Comparison of ENCODE assay signal across 16 mouse cellular contexts in the genomic region with DNA sequence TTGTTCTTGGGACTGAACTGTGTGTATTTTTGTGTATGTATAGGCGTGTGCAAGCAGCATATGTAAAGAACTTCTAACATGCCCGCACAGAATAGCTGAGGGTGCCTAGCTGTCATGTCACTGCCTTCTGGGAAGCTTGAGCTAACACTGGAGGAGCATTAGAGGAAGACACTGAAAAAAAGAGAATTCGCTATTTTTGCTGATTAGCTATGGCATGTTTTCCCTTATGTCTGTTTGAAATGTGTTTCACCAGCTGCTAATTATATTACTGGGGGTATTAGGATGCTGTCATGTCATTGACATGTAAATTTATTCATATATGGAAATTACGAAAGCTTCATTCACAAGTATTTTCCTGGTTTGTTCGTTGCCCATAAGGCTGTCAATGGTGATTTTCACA. TPM values are rescaled to one million over a fixed set of nuclear protein-coding genes. Genes with fewer than 3 reads are reported as not detected.
DNase-seq lines count a peak whose midpoint lies in the region; ATAC-seq and TF ChIP-seq lines count a peak whose summit lies in the region.
"Had no signal": no experiment of that assay in that cellular context is flagged by ENCODE, and none has a peak within 500 bp of the region (broad histone marks: within the 10 kb centered on the region; RNA-seq: fewer than 3 reads in every experiment).

No protein-coding gene starts in this region.

- H3K4me1 ChIP-seq in heart, embryonic 13.5 days, result peaks cover 35% of the 10 kb centered on the region
- peaks cover 47% of the 10 kb centered on the region for H3K4me1 ChIP-seq in heart, embryonic 10.5 days
- peaks cover 41% of the 10 kb centered on the region for H3K4me1 ChIP-seq in kidney, embryonic 16.5 days (ENCODE audit: insufficient read depth, low read length)
- H3K4me1 ChIP-seq in neural tube, embryonic 14.5 days (ENCODE audit: control insufficient read depth, insufficient read depth, low read length), result no peaks in the 10 kb centered on the region
- peaks cover 10% of the 10 kb centered on the region for H3K4me1 ChIP-seq in neural tube, embryonic 15.5 days
- no peaks in the 10 kb centered on the region for H3K4me1 ChIP-seq in forebrain, postnatal 0 days (ENCODE audit: insufficient read depth)

- H3K27ac ChIP-seq in heart, embryonic 13.5 days (replicated peaks), result peak overlapping the region; percentile 31
- H3K27ac ChIP-seq in heart, embryonic 10.5 days, result no peak overlapping the region
- H3K27ac ChIP-seq in kidney, embryonic 16.5 days (ENCODE audit: low read length), result peak overlapping the region; percentile 81
- no peak overlapping the region for H3K27ac ChIP-seq in neural tube, embryonic 14.5 days (ENCODE audit: low read depth, low read length)
- H3K27ac ChIP-seq in neural tube, embryonic 15.5 days (replicated peaks), result no peak overlapping the region
- H3K27ac ChIP-seq in forebrain, postnatal 0 days (ENCODE audit: low read depth, low read length), result no peak overlapping the region
- H3K27ac ChIP-seq: heart, adult 2 months; liver, embryonic 15.5 days had no signal

- H3K4me2 ChIP-seq in heart, embryonic 13.5 days, result no peak overlapping the region
- no peak overlapping the region for H3K4me2 ChIP-seq in kidney, embryonic 16.5 days (replicated peaks; ENCODE audit: low read depth, low read length)
- no peak overlapping the region for H3K4me2 ChIP-seq in neural tube, embryonic 14.5 days (ENCODE audit: low read depth, low read length)
- H3K4me2 ChIP-seq in neural tube, embryonic 15.5 days, result no peak overlapping the region
- H3K4me2 ChIP-seq in forebrain, postnatal 0 days (ENCODE audit: low read depth), result no peak overlapping the region
- H3K4me2 ChIP-seq: liver, embryonic 15.5 days had no signal

- DNase-seq in heart, embryonic 10.5 days (ENCODE audit: low spot score), result no peak
- DNase-seq in kidney, adult 8-10 months, result no peak
- DNase-seq in forebrain, postnatal 0 days, result peak; percentile 31
- DNase-seq in urinary bladder, postnatal 36 days (ENCODE audit: low spot score in 2 of 2), result no peak
- DNase-seq: adrenal gland, adult 8-10 months; cerebellum, adult 18-20 months; gastrocnemius, postnatal 10 days; heart, adult 2 months; lung, postnatal 10 days; thymus, adult 2 months had no signal

- peaks cover 16% of the 10 kb centered on the region for H3K36me3 ChIP-seq in heart, embryonic 13.5 days
- peaks cover 8% of the 10 kb centered on the region; the same call in 1 of the 2 replicates for H3K36me3 ChIP-seq in heart, embryonic 10.5 days
- H3K36me3 ChIP-seq in kidney, embryonic 16.5 days (ENCODE audit: insufficient read depth, low read length), result peaks cover 12% of the 10 kb centered on the region; the same call in 1 of the 2 replicates
- H3K36me3 ChIP-seq in neural tube, embryonic 14.5 days (ENCODE audit: control insufficient read depth, insufficient read depth, low read length), result no peaks in the 10 kb centered on the region
- no peaks in the 10 kb centered on the region for H3K36me3 ChIP-seq in neural tube, embryonic 15.5 days
- H3K36me3 ChIP-seq in forebrain, postnatal 0 days (ENCODE audit: insufficient read depth), result no peaks in the 10 kb centered on the region

- H3K4me3 ChIP-seq in heart, embryonic 13.5 days, result no peak overlapping the region
- no peak overlapping the region for H3K4me3 ChIP-seq in heart, embryonic 10.5 days
- no peak overlapping the region for H3K4me3 ChIP-seq in kidney, embryonic 16.5 days (ENCODE audit: low read length)
- H3K4me3 ChIP-seq in neural tube, embryonic 14.5 days (ENCODE audit: low read depth, low read length), result no peak overlapping the region
- H3K4me3 ChIP-seq in neural tube, embryonic 15.5 days (replicated peaks), result no peak overlapping the region
- H3K4me3 ChIP-seq in forebrain, postnatal 0 days (ENCODE audit: low read depth, low read length), result no peak overlapping the region
- H3K4me3 ChIP-seq: heart, adult 2 months; liver, embryonic 15.5 days; megakaryocyte, embryonic 14.5 days had no signal

- no peaks in the 10 kb centered on the region for H3K27me3 ChIP-seq in heart, embryonic 13.5 days (replicated peaks)
- no peaks in the 10 kb centered on the region for H3K27me3 ChIP-seq in heart, embryonic 10.5 days (ENCODE audit: insufficient read depth, poor library complexity, severe bottlenecking)
- H3K27me3 ChIP-seq in kidney, embryonic 16.5 days (ENCODE audit: insufficient read depth, low read length), result no peaks in the 10 kb centered on the region
- H3K27me3 ChIP-seq in neural tube, embryonic 14.5 days (ENCODE audit: control insufficient read depth, insufficient read depth, low read length), result no peaks in the 10 kb centered on the region
- H3K27me3 ChIP-seq in neural tube, embryonic 15.5 days (replicated peaks), result no peaks in the 10 kb centered on the region
- H3K27me3 ChIP-seq in forebrain, postnatal 0 days (ENCODE audit: insufficient read depth, low read length), result no peaks in the 10 kb centered on the region
- H3K27me3 ChIP-seq: liver, embryonic 15.5 days had no signal

- 75% methylated on average over 5 of the region's 5 CpGs for WGBS in heart, embryonic 13.5 days
- WGBS in heart, embryonic 10.5 days, result 77% methylated on average over 5 of the region's 5 CpGs
- WGBS in kidney, embryonic 16.5 days, result 87% methylated on average over 5 of the region's 5 CpGs
- WGBS in neural tube, embryonic 14.5 days, result 53% methylated on average over 5 of the region's 5 CpGs
- 56% methylated on average over 5 of the region's 5 CpGs for WGBS in neural tube, embryonic 15.5 days
- WGBS in forebrain, postnatal 0 days, result 27% methylated on average over 5 of the region's 5 CpGs

- no peak for ATAC-seq in heart, embryonic 13.5 days (ENCODE audit: extremely low read depth, insufficient number of reproducible peaks, low FRiP score, low TSS enrichment)
- ATAC-seq in kidney, embryonic 16.5 days (ENCODE audit: low FRiP score, low TSS enrichment), result no peak
- peak; percentile 29; the same call in 1 of the 2 replicates for ATAC-seq in neural tube, embryonic 14.5 days (ENCODE audit: low read depth)
- ATAC-seq in neural tube, embryonic 15.5 days (ENCODE audit: low FRiP score), result no peak
- peak; percentile 82 for ATAC-seq in forebrain, postnatal 0 days

- H3K9ac ChIP-seq in heart, embryonic 13.5 days, result no peak overlapping the region
- H3K9ac ChIP-seq in kidney, embryonic 16.5 days (replicated peaks; ENCODE audit: low read length), result no peak overlapping the region
- no peak overlapping the region for H3K9ac ChIP-seq in neural tube, embryonic 14.5 days (replicated peaks; ENCODE audit: low read depth, low read length)
- no peak overlapping the region for H3K9ac ChIP-seq in neural tube, embryonic 15.5 days (replicated peaks)
- H3K9ac ChIP-seq in forebrain, postnatal 0 days, result no peak overlapping the region
- H3K9ac ChIP-seq: liver, embryonic 15.5 days had no signal

- H3K9me3 ChIP-seq in heart, embryonic 13.5 days, result no peaks in the 10 kb centered on the region; the same call in 1 of the 2 replicates
- H3K9me3 ChIP-seq in heart, embryonic 10.5 days, result no peaks in the 10 kb centered on the region
- 0 out of 2 replicates have a peak, but pooled peaks cover 3% of the 10 kb centered on the region for H3K9me3 ChIP-seq in kidney, embryonic 16.5 days (ENCODE audit: low read length)
- no peaks in the 10 kb centered on the region; the same call in 1 of the 2 replicates for H3K9me3 ChIP-seq in neural tube, embryonic 14.5 days (ENCODE audit: control insufficient read depth, low read length)
- H3K9me3 ChIP-seq in neural tube, embryonic 15.5 days (replicated peaks), result no peaks in the 10 kb centered on the region
- H3K9me3 ChIP-seq in forebrain, postnatal 0 days (ENCODE audit: low read length), result 0 out of 2 replicates have a peak, but pooled peaks cover 6% of the 10 kb centered on the region
- H3K9me3 ChIP-seq: liver, embryonic 15.5 days had no signal

- no peak for TF ChIP-seq CTCF in forebrain, postnatal 0 days (IDR thresholded peaks at IDR 0.05; ENCODE audit: low read depth)

RNA-seq across cellular contexts. Expression of a gene that starts 24.9 kb away (rescaled TPM):
- polyA plus RNA-seq in heart, embryonic 13.5 days (2015; fragmentation: Nextera tagmentation; extraction: Ambion mirVana), result 3.7 and 4.2 TPM in 2 replicates
- 2.3 and 4.3 TPM in 2 replicates for polyA plus RNA-seq in heart, embryonic 10.5 days (2016; fragmentation: Nextera tagmentation; extraction: Ambion mirVana)
- 7.3 and 7.8 TPM in 2 replicates for polyA plus RNA-seq in kidney, embryonic 16.5 days (2015; fragmentation: Nextera tagmentation; extraction: Ambion mirVana)
- polyA plus RNA-seq in neural tube, embryonic 14.5 days (2014; fragmentation: Nextera tagmentation; extraction: Ambion mirVana), result 1.2 and 3.1 TPM in 2 replicates
- 2.8 and 4.5 TPM in 2 replicates for polyA plus RNA-seq in neural tube, embryonic 15.5 days (2015; fragmentation: Nextera tagmentation; extraction: Ambion mirVana)
- total RNA-seq in forebrain, postnatal 0 days (2014; rRNA removed), result 2.2 and 5.3 TPM in 2 replicates
- 0.33 and 0.56 TPM in 2 replicates for polyA plus RNA-seq in forebrain, postnatal 0 days (2015; fragmentation: Nextera tagmentation; extraction: Ambion mirVana)

Comparison
In these comparisons a context has a peak if more than half of its experiments do, and no peak if none do; other contexts are left out.
1. ATAC-seq: peak in neural tube, embryonic 14.5 days (single experiment) and forebrain, postnatal 0 days (single experiment); none in heart, embryonic 13.5 days (single experiment), kidney, embryonic 16.5 days (single experiment) and neural tube, embryonic 15.5 days (single experiment).
2. H3K27ac ChIP-seq: peak in heart, embryonic 13.5 days (single experiment) and kidney, embryonic 16.5 days (single experiment); none in heart, embryonic 10.5 days (single experiment), neural tube, embryonic 14.5 days (single experiment), neural tube, embryonic 15.5 days (single experiment) and forebrain, postnatal 0 days (single experiment).